Mouse (Mus musculus): Measurements from ENCODE around the gene Sema4c.

DNA sequence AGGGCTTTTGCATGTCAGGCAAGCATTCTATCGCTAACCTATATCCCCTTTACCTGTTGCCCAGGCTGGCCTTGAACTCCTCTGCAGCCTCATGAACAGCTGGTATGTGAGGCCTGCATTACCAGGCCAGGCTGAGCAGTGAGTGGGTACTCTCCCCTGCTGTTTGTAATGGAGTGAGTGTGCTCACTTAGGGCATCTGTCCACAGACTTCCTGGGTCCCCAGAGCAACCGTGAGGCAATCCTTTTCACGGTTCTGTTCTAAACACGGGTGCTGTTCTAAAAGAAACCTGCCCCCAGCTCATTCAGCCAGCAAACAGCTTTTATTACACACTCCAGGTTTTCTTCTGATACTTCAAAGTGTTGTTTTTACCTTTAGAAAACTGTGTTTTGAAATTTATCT is 19.4 kb downstream of the Sema4c start:
- TF ChIP-seq CTCF (IDR thresholded peaks at IDR 0.05; ENCODE audit: low read depth) (no peak), EP300 (IDR thresholded peaks at IDR 0.05; ENCODE audit: low read depth) (no peak)
